Mouse (Mus musculus) left cerebral cortex, adult 11 months (tissue): ENCODE results near the gene St8sia1.

Experiments used
- DNase-seq: peaks from one replicate; pipeline ENCODE4 v3.0.0; 2022; ENCODE audit warnings: low spot score

Gene St8sia1

GRCm38 (mm10) chr6:142865199-142865598 is 99.1 kb downstream of the St8sia1 start:
- no peak for DNase-seq

- DNase-seq, result no peak
Measured at GRCm38 (mm10) chr6:142863881-142864280, 100.4 kb downstream of the St8sia1 start.

GRCm38 (mm10) chr6:142862265-142862664 is 102.0 kb downstream of the St8sia1 start:
- DNase-seq, result no peak

- DNase-seq, result no peak
Measured at GRCm38 (mm10) chr6:142860396-142860795, 103.9 kb downstream of the St8sia1 start.

GRCm38 (mm10) chr6:142859946-142860345 is 104.3 kb downstream of the St8sia1 start:
- DNase-seq, result no peak

GRCm38 (mm10) chr6:142858937-142859336 is 105.3 kb downstream of the St8sia1 start:
- DNase-seq, result no peak

- DNase-seq, result no peak
Measured at GRCm38 (mm10) chr6:142856258-142856874, 107.9 kb downstream of the St8sia1 start.

- DNase-seq, result no peak
Measured at GRCm38 (mm10) chr6:142855761-142856160, 108.5 kb downstream of the St8sia1 start.

- no peak for DNase-seq
Measured at GRCm38 (mm10) chr6:142852419-142853377, 111.6 kb downstream of the St8sia1 start.

GRCm38 (mm10) chr6:142850436-142850835 is 113.8 kb downstream of the St8sia1 start:
- no peak for DNase-seq

GRCm38 (mm10) chr6:142849326-142849725 is 114.9 kb downstream of the St8sia1 start:
- DNase-seq, result no peak

- DNase-seq, result no peak
Measured at GRCm38 (mm10) chr6:142847914-142848674, 116.2 kb downstream of the St8sia1 start.

GRCm38 (mm10) chr6:142846855-142847254 is 117.4 kb downstream of the St8sia1 start:
- no peak for DNase-seq

- DNase-seq, result no peak
Measured at GRCm38 (mm10) chr6:142845066-142845465, 119.2 kb downstream of the St8sia1 start.

- no peak for DNase-seq
Measured at GRCm38 (mm10) chr6:142844061-142844460, 120.2 kb downstream of the St8sia1 start.

GRCm38 (mm10) chr6:142838501-142838900 is 125.8 kb downstream of the St8sia1 start:
- no peak for DNase-seq

GRCm38 (mm10) chr6:142837326-142837725 is 126.9 kb downstream of the St8sia1 start:
- DNase-seq, result no peak

- no peak for DNase-seq
Measured at GRCm38 (mm10) chr6:142835726-142836125, 128.5 kb downstream of the St8sia1 start.

- no peak for DNase-seq
Measured at GRCm38 (mm10) chr6:142834911-142835310, 129.3 kb downstream of the St8sia1 start.

GRCm38 (mm10) chr6:142831706-142832105 is 132.5 kb downstream of the St8sia1 start:
- no peak for DNase-seq

- no peak for DNase-seq
Measured at GRCm38 (mm10) chr6:142831243-142831642, 133.0 kb downstream of the St8sia1 start.

- DNase-seq, result no peak
Measured at GRCm38 (mm10) chr6:142830221-142830620, 134.0 kb downstream of the St8sia1 start.
